Mouse (Mus musculus) embryonic fibroblast, embryonic 13.5 days (primary cell): ENCODE data around the gene Gm16181.

Experiments
- CTCF ChIP-seq: IDR thresholded peaks from 2 replicates; pipeline ENCODE4 v1.5.1; 2011; ENCODE audit warnings: mild to moderate bottlenecking, control low read depth, low read length, moderate library complexity, borderline replicate concordance; ENCODE audit not compliant: insufficient read depth
- POLR2A ChIP-seq: IDR thresholded peaks from 2 replicates; pipeline ENCODE4 v1.6.1; 2011; ENCODE audit warnings: low read depth, mild to moderate bottlenecking, control low read depth, low read length, moderate library complexity

GRCm38 (mm10) chr17:35175382-35175781 is 45.3 kb upstream of the Gm16181 start:
- TF ChIP-seq POLR2A: no peak
- no peak for TF ChIP-seq CTCF
